Mouse (Mus musculus) liver, embryonic 14.5 days (tissue): ENCODE results near the gene Hmox2. TPM values are rescaled to one million over a fixed set of nuclear protein-coding genes. Genes with fewer than 3 reads are reported as not detected.

Experiments used
- ATAC-seq: fragments of 200-750 bp; cut with Nextera tagmentation; 2 replicates; pipeline ENCODE4 v1.8.0; 2017; ENCODE audit warnings: moderate number of reproducible peaks, mild to moderate bottlenecking, moderate library complexity; ENCODE audit not compliant: insufficient read depth
- DNase-seq, 3 experiments: peaks; one replicate each; pipeline ENCODE4 v3.0.0-alpha.2; 2012 to 2013; ENCODE audit warnings: low read depth in 3 of 3, low spot score in 3 of 3
- H3K27ac ChIP-seq: fragments of 300-500 bp; sonication (generic); 2 replicates; pipeline ENCODE4 v1.5.1; 2014; ENCODE audit warnings: moderate library complexity, mild to moderate bottlenecking, control low read depth, inconsistent platforms
- H3K27me3 ChIP-seq: fragments of 300-500 bp; sonication (generic); 2 replicates; pipeline ENCODE4 v1.6.1; 2014; ENCODE audit warnings: mild to moderate bottlenecking, low read length, moderate library complexity; ENCODE audit not compliant: control insufficient read depth, insufficient read depth
- H3K36me3 ChIP-seq: fragments of 300-500 bp; sonication (generic); replicated peaks from 2 replicates; pipeline ENCODE4 v1.6.1; 2014; ENCODE audit warnings: low read depth; ENCODE audit not compliant: control insufficient read depth, insufficient read depth
- H3K4me1 ChIP-seq, 2 experiments: fragments of 200-500 bp in 1 of 2; fragments of 300-500 bp in 1 of 2; sonication (generic) in 1 of 2; replicated peaks; 2 replicates each; pipeline ENCODE4 v1.6.1; 2012 to 2014; ENCODE audit warnings: antibody characterized with exemption in 1 of 2, inconsistent platforms in 1 of 2, low read length in 1 of 2; ENCODE audit not compliant: control insufficient read depth in 2 of 2, insufficient read depth in 2 of 2
- H3K4me2 ChIP-seq: fragments of 300-500 bp; sonication (generic); 2 replicates; pipeline ENCODE4 v1.6.1; 2014; ENCODE audit warnings: low read depth, mild to moderate bottlenecking, control low read depth, moderate library complexity
- H3K4me3 ChIP-seq, 2 experiments: fragments of 200-500 bp in 1 of 2; fragments of 300-500 bp in 1 of 2; sonication (generic) in 1 of 2; 2 replicates each; pipeline ENCODE4 v1.5.1; 2012 to 2014; ENCODE audit warnings: low read depth in 2 of 2, low read length in 2 of 2, mild to moderate bottlenecking in 2 of 2, control low read depth in 1 of 2, inconsistent platforms in 1 of 2, moderate library complexity in 1 of 2; ENCODE audit not compliant: insufficient read depth in 1 of 2
- H3K9ac ChIP-seq: fragments of 300-500 bp; sonication (generic); replicated peaks from 2 replicates; pipeline ENCODE4 v1.6.1; 2014; ENCODE audit warnings: mild to moderate bottlenecking, control low read depth, moderate library complexity
- H3K9me3 ChIP-seq: fragments of 300-500 bp; sonication (generic); 2 replicates; pipeline ENCODE4 v1.6.1; 2016; ENCODE audit warnings: low read length, mixed read lengths; ENCODE audit not compliant: control insufficient read depth
- CTCF ChIP-seq: IDR thresholded peaks from 2 replicates; pipeline ENCODE4 v1.5.1; 2016; ENCODE audit warnings: antibody characterized with exemption, low read depth, control low read depth
- EP300 ChIP-seq: IDR thresholded peaks from 2 replicates; pipeline ENCODE4 v1.6.1; 2016; ENCODE audit warnings: antibody characterized with exemption, low read depth
- WGBS: fragments of 180-500 bp; shearing (Covaris S2); extraction: QIAGEN DNeasy Blood & Tissue Kit; methylation state at CpG from one replicate; pipeline ENCODE4 v1.1.7; 2014; ENCODE audit not compliant: insufficient replicate concordance; 5-methylcytosine and 5-hydroxymethylcytosine counted together
- polyA plus RNA-seq, 2 experiments: library from polyadenylated mRNA; depleted of rRNA in 1 of 2; stranded (reverse) in 1 of 2; unstranded in 1 of 2; fragments of >200 nt; fragmentation: Nextera tagmentation in 1 of 2; extraction: Ambion mirVana in 1 of 2; gene quantifications; 2 replicates each; pipeline versions ENCODE4 v1.2.1 to v1.2.3; 2012 to 2014

Hmox2 gene
- polyA plus RNA-seq, 2 experiments = 20.8 to 37.4 TPM

DNA sequence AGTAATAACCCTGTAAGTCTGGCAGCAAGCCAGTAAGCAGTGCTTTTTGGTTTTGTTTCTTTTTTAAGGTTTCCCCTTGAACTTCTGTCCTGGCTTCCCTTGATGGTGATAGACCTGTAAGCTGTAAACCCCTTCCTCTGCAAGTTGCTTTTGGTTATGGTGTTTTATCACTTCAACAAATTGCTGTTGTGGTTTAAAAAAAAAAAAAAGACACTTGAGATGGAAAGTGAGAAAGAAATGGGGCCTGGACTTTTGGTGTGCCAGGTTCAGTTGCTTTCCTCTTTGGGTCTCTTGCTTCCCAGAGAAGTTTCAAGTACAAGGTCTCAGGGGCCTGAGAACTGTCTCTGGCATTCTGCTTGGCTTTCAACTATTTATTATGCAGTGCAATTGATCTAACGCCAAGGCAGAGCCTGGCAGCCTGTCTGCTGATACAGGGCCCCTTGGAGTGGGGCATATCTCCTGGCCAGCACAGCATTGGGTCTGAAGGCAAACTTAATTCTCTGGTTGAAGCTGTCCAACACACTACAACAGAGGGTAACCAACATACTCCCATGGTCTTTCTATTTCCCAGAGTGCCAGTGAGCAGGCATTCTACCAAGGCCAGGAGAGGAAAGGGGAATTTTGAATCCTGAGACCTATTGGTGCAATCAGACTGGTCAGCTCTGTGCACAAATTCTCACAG, 47.3 kb downstream of the Hmox2 start:
- 33% methylated on average over 1 of the region's 1 CpGs for WGBS
- Histone ChIP-seq H3K27ac (no peak overlapping the region), H3K27me3 (no peaks in the 10 kb centered on the region), H3K9ac (no peak overlapping the region), H3K9me3 (no peaks in the 10 kb centered on the region), H3K4me3 (no peak overlapping the region), H3K4me1 (no peaks in the 10 kb centered on the region; a peak in 1 of 4 replicates), H3K4me2 (no peak overlapping the region), H3K36me3 (peaks cover 2% of the 10 kb centered on the region; the same call in 1 of the 2 replicates)
- TF ChIP-seq CTCF (no peak), EP300 (no peak)
- DNase-seq = no peak
- no peak for ATAC-seq

DNA sequence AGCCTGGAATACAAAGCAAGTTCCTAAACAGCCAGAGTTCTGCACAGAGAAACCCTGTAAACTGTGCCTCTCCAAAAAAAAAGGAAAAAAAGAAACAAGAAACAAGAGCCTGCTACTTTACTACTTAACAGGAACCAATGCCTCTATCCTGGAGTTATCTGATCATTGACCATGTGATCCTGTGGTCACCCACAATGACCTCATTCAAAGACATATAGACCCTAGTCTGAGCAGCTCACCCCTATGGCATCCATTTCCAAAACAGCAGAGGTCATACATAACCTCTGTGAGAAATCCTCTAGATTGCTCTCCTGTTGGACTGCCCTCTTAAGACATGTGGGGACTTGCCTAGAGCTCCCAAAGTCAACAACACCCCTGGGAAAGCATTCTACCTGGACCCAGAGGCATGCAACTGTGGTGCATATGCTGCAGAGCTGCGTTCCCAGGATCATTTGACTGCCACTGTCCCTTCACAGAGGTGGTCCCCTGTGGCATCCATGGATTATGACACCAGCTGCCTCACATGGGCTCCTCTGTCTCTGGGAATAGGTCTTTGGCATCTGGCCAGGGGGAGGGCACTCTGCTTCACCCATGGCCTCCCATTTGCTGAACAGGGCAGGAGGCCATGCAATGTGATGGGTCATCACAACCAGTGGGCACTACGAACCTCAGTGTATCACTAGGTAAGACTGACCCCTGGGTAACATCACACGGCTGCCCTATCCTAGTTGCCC, 51.2 kb downstream of the Hmox2 start:
- no peak overlapping the region for H3K4me2 ChIP-seq
- H3K27me3 ChIP-seq = no peaks in the 10 kb centered on the region
- no peaks in the 10 kb centered on the region; a peak in 1 of 4 replicates for H3K4me1 ChIP-seq
- H3K27ac ChIP-seq = no peak overlapping the region
- TF ChIP-seq CTCF (no peak), EP300 (no peak)
- H3K9me3 ChIP-seq = no peaks in the 10 kb centered on the region
- no peaks in the 10 kb centered on the region for H3K36me3 ChIP-seq
- ATAC-seq (no peak), DNase-seq (no peak)
- WGBS = 78% methylated on average over 3 of the region's 3 CpGs
- H3K4me3 ChIP-seq = no peak overlapping the region
- no peak overlapping the region for H3K9ac ChIP-seq

DNA sequence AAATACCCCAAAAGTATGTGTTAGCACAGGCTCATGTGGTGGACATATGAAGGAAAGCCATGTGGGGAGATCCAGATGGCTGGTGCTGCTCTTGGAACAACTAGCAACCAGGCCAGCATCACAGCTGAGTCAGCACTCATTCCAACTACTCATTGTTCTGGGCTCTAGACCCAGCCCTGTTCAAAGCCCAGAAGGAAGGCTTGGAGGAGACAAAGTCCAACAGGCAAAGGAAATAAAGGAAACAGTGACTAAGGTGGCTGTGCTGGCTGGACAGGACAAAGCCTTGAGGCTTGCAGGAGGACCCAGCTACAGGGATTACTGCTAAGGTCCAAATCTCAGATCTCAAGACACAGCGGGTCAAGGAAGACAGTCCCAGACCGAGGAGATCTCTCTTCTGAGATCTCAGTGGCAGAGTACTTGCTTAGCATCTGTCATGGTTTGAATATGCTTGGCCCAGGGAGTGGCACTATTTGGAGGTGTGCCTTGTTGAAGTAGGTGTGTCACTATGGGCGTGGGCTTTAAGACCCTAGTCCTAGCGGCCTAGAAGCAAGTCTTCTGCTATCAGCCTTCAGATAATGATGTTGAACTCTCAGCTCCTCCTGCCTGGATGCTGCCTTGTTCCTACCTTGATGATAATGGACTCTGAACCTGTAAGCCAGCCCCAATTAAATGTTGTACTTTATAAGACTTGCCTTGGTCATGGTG, 51.9 kb downstream of the Hmox2 start:
- DNase-seq (no peak), ATAC-seq (no peak)
- Histone ChIP-seq H3K27ac (no peak overlapping the region), H3K4me1 (no peaks in the 10 kb centered on the region; a peak in 1 of 4 replicates), H3K27me3 (no peaks in the 10 kb centered on the region), H3K9ac (no peak overlapping the region), H3K4me3 (no peak overlapping the region), H3K36me3 (no peaks in the 10 kb centered on the region), H3K9me3 (no peaks in the 10 kb centered on the region), H3K4me2 (no peak overlapping the region)
- 54% methylated on average over 4 of the region's 4 CpGs for WGBS
- TF ChIP-seq EP300 = no peak
- no peak for TF ChIP-seq CTCF

DNA sequence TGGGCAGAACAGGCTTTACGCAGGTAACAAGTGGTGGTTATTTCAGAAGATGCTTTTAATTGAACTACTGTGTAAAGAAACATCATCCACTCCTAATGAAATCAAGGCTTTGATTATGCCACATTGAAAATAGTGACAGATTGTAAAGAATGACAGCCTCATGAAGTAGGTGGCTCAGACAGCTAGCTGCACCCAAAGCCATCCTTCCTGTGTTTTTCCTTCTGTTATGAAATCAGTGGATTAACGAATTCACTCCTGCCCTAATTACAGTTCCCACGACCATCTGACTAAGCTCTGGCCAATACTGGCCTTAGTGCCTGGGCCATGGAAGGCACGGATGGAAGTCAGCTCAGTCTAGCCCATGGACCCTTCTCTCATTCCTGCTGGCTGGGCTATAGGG, 52.8 kb downstream of the Hmox2 start:
- H3K4me2 ChIP-seq = no peak overlapping the region
- no peak for TF ChIP-seq CTCF
- no peak for TF ChIP-seq EP300
- H3K9me3 ChIP-seq = no peaks in the 10 kb centered on the region
- H3K36me3 ChIP-seq = no peaks in the 10 kb centered on the region
- H3K4me3 ChIP-seq = no peak overlapping the region
- no peaks in the 10 kb centered on the region for H3K27me3 ChIP-seq
- 62% methylated on average over 4 of the region's 4 CpGs for WGBS
- no peak overlapping the region for H3K9ac ChIP-seq
- H3K4me1 ChIP-seq = no peaks in the 10 kb centered on the region
- no peak overlapping the region for H3K27ac ChIP-seq
- DNase-seq = no peak
- no peak for ATAC-seq

DNA sequence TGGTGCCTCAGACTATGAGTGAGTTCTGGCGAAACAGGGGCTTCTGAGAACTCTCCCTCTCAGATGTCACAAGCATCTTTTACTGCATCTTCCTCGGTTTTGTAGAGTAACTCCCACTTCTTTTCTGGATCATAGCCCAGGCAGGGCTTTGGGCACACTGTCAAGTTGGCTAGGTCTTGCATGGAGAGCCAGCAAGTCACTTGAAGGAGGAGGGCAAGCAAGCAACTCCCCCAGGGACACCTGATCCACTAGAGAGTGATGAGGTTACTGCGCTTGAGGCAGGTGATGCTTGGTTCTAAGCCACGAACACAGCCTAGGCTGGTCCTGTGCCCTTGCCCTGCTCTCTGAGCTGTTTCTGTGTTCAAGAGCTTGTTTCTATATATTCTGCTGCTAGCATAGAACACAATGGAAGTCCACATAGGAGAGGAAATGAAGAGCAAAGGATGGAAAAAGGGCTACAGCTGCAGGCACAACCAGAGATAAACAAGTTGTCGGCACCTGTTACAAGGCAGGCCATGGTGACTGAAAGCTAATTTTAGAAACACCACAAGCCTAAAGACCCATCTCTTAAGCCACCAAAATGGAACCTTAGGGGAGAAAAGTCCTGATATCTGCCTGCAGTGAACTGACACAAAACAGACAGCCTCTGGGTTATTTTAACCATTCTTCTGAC, 55.5 kb downstream of the Hmox2 start:
- H3K4me2 ChIP-seq = no peak overlapping the region
- H3K9me3 ChIP-seq = no peaks in the 10 kb centered on the region
- H3K36me3 ChIP-seq = no peaks in the 10 kb centered on the region
- no peak overlapping the region for H3K27ac ChIP-seq
- 61% methylated on average over 5 of the region's 5 CpGs for WGBS
- H3K27me3 ChIP-seq = no peaks in the 10 kb centered on the region
- no peak overlapping the region for H3K9ac ChIP-seq
- no peak for DNase-seq
- no peak for ATAC-seq
- no peak for TF ChIP-seq CTCF
- TF ChIP-seq EP300 = no peak
- H3K4me1 ChIP-seq = no peaks in the 10 kb centered on the region
- H3K4me3 ChIP-seq = no peak overlapping the region
